Mouse (Mus musculus) CD8-positive naive resting alpha-beta T cell, adult 2 months (primary cell): Measurements from ENCODE around the gene Dyrk3.

Experiments used
- DNase-seq, 2 experiments: peaks; one replicate each; pipeline ENCODE4 v3.0.0; 2022; ENCODE audit warnings: low read depth in 2 of 2, low spot score in 2 of 2

The Dyrk3 gene

GRCm38 (mm10) chr1:131085957-131086739, 52.0 kb downstream of the Dyrk3 start:
- DNase-seq: no peak

- no peak for DNase-seq
These were observed 52.9 kb downstream of the Dyrk3 start for GRCm38 (mm10) chr1:131085272-131085671.

- no peak for DNase-seq
These were observed 53.9 kb downstream of the Dyrk3 start for GRCm38 (mm10) chr1:131084289-131084688.

- no peak for DNase-seq
These were observed 54.5 kb downstream of the Dyrk3 start for GRCm38 (mm10) chr1:131083609-131084008.

- no peak for DNase-seq
These were observed 55.0 kb downstream of the Dyrk3 start for GRCm38 (mm10) chr1:131083122-131083521.

DNA sequence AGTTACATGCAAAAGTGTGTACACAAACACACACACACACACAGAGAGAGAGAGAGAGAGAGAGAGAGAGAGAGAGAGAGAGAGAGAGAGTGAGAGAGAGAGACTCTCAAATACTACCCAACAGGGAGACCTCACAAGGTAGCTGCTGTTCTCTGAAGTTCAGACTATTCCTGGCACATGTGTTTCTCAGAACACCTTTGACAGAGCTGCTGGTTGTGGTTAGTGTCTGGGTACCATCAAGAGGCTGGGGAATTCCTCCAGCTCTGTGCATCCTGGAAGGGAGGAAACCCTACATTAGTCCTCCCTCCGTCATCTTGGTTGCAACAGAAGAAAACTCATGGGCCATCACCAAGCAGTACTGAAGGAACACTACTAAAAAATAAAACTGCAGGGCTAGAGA, 57.5 kb downstream of the Dyrk3 start:
- peak; percentile 26 to 28 for DNase-seq

DNA sequence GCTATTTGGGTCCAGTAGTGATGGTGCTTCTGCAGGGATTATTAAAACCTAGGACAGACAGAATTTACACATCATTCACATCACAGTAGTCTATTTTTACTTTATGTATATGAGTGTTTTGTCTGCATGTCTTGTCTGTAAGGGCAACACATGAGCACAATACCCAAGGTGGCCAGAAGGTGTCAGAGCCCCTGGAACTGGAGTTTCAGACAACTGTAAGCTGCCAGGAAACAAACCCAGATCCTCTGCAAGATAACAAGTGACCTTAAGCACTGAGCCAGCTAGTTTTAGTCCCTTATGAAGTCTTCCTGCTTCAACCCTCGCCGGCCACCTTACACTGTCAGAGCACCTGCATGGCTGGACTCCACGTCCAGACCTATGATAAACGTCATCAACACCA, 58.4 kb downstream of the Dyrk3 start:
- peak in 1 of 2 experiments; percentile 41 for DNase-seq

- no peak for DNase-seq
These were observed 59.3 kb downstream of the Dyrk3 start for GRCm38 (mm10) chr1:131078761-131079330.
